Mouse (Mus musculus): ENCODE measurements at regions not wholly inside any gene's neighbourhood (a gene's known extent, or its start where the extent isn't known, plus 50 kb on each side); places are given as distances from the start of the nearest gene placed in this dataset.

DNA sequence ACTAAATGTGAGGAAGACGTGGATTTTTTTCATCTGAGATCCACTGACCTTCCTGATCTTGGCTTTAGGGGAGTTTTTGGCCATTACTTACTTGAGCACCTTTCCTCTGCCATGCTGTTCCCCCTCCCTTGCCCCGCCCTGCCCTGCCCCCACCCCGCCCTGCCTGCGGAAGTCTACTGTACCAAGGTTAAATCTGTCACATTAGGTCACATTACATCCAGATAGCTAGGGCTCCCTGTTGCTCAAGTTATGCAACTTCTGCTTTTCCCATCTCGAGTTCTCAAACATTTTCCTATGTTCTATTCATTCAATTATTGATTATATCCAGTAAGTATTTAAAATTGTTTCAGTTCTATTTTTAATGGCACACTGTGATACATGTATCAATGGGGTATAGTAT, 144.7 kb upstream of the Cnot2 start:
- DNase-seq (ENCODE audit: low spot score): no peak

- DNase-seq (ENCODE audit: low spot score): no peak
Observed at GRCm38 (mm10) chr10:116721986-116722385, 140.7 kb upstream of the Cnot2 start.

GRCm38 (mm10) chr10:116719616-116720015, 138.3 kb upstream of the Cnot2 start:
- no peak for DNase-seq (ENCODE audit: low spot score)

- DNase-seq (ENCODE audit: low spot score): no peak
Observed at GRCm38 (mm10) chr10:116717961-116718360, 136.7 kb upstream of the Cnot2 start.

GRCm38 (mm10) chr10:116717017-116717643, 135.8 kb upstream of the Cnot2 start:
- DNase-seq (ENCODE audit: low spot score): no peak

- no peak for DNase-seq (ENCODE audit: low spot score)
Observed at GRCm38 (mm10) chr10:116713456-116713855, 132.1 kb upstream of the Cnot2 start.

GRCm38 (mm10) chr10:116707025-116707424, 125.7 kb upstream of the Cnot2 start:
- no peak for DNase-seq (ENCODE audit: low spot score)

- DNase-seq (ENCODE audit: low spot score): no peak
Observed at GRCm38 (mm10) chr10:116701281-116701680, 120.0 kb upstream of the Cnot2 start.

GRCm38 (mm10) chr10:116699711-116700110, 118.4 kb upstream of the Cnot2 start:
- peak; percentile 10 for DNase-seq (ENCODE audit: low spot score)

DNA sequence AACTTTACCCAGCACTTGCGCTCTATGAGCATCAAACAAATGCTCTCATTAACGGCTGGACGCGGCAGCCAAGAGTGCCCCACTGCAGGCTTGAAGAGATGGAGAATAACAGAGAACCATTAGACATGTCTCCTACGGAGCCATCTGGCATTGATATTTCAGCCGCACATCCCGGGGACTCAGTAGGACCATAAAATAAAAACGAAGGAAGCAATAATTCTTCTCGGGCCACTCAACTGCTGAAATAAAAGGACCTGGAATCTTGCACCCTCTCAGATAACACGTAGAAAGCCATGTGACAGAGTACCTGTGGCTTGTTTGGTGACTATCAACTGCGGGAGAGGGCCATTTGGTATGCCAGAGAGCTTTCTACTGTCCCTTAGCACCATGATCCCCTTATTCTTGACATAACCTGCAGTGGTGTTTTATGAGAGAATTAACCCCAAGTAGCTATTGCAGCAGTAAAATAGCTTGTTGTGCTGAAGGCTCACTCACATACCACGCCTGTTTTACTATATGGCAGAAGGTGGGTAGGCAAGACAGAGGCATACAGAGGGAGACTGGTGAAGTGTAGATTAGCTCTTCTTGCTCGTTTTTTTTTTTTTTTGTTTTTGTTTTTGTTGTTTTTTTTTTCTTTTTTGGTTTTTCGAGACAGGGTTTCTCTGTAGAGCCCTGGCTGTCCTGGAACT, 116.5 kb upstream of the Cnot2 start:
- no peak for DNase-seq (ENCODE audit: low spot score)

- no peak for DNase-seq (ENCODE audit: low spot score)
Observed at GRCm38 (mm10) chr10:116693816-116694215, 112.5 kb upstream of the Cnot2 start.

DNA sequence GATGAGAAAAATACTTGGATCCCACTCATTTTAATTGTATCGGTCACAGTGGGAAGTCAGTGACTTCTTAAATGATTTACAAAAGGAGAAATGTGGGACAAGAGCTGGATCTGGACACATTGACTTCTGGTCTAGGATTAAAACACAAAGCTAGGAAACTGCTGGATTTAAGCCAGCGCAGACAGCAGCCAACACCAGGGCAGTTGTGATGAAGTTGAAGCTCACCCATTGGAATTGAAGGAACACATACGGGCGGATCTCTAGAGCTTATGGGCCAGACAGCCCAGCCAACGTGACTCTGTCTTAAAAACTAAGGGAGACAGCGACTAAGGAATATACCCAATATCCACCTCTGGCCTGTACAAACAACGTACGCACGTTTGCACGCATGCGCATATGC, 105.4 kb upstream of the Cnot2 start:
- DNase-seq (ENCODE audit: low spot score): no peak

DNA sequence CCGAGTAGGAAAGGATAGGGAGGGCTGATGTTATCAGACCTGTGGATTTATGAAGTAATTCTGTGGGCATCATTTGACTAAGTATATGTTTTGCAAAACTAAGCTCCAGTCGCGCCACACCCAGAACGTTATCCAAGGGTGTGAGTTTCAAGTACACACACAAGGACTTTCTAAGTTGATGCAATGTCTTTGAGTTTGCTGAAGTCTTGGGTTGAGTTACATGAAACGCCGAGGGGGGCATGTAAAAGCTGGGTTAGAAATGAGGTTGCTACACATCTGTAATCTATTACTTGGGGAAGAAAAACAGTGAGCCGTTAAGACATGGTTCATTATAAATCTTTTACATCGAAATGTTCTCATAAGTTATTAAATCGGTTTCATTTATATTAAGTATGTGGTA, 102.1 kb upstream of the Cnot2 start:
- DNase-seq (ENCODE audit: low spot score): no peak

DNA sequence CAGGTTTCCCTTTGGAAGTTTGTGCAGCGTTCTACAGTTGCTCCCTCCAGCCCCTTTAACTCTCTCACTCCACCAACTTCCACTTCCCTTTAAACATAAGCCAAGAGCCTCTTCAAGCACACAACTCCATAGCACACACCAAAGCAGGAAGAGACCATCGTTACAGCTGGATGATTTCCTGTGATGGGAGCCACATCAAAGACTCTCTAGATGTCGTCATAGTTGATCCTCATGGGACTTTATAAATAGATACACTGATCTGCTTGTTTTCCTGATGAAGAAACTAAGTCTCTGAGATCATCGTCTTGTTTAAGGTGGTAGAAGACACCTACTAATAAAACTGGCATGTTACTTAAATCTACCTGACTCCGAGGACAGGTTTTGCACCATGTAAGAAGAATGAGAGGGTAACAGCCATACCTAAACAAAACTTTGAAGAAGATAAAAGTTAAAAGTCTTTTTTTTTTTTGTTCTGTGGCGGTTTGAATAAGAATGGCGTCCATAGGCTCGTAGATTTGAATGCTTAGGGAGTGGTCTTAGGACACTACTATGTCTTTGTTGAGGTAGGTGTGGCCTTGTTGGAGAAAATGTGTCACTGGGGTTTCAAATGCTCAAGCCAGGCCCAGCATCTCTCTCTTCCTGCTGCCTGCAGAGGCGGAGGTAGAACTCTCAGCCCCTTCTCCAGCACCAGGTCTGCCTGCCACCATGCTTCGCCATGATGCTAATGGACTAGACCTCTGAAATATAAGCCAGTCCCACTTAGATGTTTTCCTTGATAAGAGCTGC, 97.8 kb upstream of the Cnot2 start:
- no peak for DNase-seq (ENCODE audit: low spot score)

GRCm38 (mm10) chr10:116677949-116678348, 96.6 kb upstream of the Cnot2 start:
- no peak for DNase-seq (ENCODE audit: low spot score)

DNA sequence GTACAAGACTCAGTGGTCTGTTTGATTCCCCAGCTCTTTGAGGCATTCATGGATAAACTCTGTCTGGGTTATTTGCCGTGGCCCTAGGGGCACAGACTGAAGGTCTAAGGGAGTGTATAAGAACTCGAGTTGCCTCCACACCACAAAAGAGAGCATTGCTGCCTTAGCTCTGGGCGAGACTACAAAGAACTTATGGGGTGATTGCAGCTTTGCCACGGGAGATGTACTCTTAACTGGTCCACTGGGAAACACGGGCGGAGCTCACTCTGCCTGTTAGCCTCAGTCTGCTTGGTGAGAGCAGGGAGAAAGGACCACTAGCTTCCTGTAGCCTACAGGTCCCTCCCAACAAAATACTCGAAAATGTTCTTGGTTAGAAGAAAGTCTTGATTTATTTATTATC, 93.9 kb upstream of the Cnot2 start:
- DNase-seq (ENCODE audit: low spot score): no peak

DNA sequence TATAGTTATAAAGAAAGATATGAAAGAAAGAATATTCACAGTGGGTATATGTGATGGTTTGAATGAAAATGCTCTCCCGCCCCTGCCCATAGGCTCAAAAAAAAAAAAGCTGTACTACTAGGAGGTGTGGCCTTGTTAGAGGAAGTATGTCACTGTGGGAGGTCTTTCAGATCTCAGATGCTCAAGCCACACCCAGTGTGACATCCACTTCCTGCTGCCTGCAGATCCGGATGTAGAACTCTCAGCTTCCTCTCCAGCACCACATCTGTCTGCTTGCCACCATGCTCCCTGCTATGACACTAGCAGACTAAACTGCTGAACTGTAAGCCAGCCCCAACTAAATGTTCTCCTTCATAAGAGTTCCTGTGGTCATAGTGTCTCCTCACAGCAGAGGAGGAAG, 93.0 kb upstream of the Cnot2 start:
- no peak for DNase-seq (ENCODE audit: low spot score)

- DNase-seq (ENCODE audit: low spot score): no peak
Observed at GRCm38 (mm10) chr10:116658162-116658962, 77.1 kb upstream of the Cnot2 start.

- no peak for DNase-seq (ENCODE audit: low spot score)
Observed at GRCm38 (mm10) chr10:116655891-116656290, 74.6 kb upstream of the Cnot2 start.

GRCm38 (mm10) chr10:116655018-116655807, 73.9 kb upstream of the Cnot2 start:
- DNase-seq (ENCODE audit: low spot score): no peak

DNA sequence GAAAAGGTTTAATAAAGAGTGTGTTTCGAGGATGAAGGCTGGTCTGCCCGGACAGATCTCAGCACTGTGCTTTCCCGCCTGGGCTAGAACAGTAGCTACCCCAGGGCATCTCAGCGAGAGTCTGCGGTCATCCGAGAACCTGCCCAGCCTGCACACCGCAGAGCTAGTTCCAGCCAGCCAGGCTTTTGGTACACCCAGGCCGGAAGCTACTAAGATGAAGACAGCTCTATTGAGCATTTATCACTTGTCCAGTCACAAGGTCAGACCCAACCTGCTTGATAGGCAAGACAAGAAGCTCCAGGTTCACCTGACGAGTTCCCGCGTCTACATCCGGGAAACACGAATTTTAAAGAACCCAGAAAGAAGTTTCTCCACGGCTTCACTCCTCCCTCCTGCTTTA, 72.8 kb upstream of the Cnot2 start:
- DNase-seq (ENCODE audit: low spot score): no peak
